Mouse (Mus musculus): ENCODE results near the gene Fkbp5. TPM values are rescaled to one million over a fixed set of nuclear protein-coding genes. Genes with fewer than 3 reads are reported as not detected.
A peak's percentile ranks its signal among the peaks of the same experiment; 100 is the strongest.

The Fkbp5 gene
- total and polyA plus RNA-seq, 3 experiments: 14.4 to 31.4 (median 22.6) TPM

GRCm38 (mm10) chr17:28485977-28486400 lies 31.3 kb downstream of the Fkbp5 start (continued):
- TF ChIP-seq JUN (IDR thresholded peaks at IDR 0.05; ENCODE audit: insufficient read depth, low read depth, low read length) (no peak), SIN3A (IDR thresholded peaks at IDR 0.05; ENCODE audit: low read length) (0 out of 2 replicates have a peak, but pooled peaks have one; percentile 32), MAZ (IDR thresholded peaks at IDR 0.05; ENCODE audit: low read depth, low read length) (peak; percentile 53; the same call in 1 of the 2 replicates), KAT2A (IDR thresholded peaks at IDR 0.05; ENCODE audit: insufficient replicate concordance, low read length) (no peak), HCFC1 (IDR thresholded peaks at IDR 0.05; ENCODE audit: low read depth, low read length) (no peak; the same call in 1 of the 2 replicates), ELF1 (IDR thresholded peaks at IDR 0.05; ENCODE audit: low read depth, low read length) (peak; percentile 35; the same call in 1 of the 2 replicates), IRF4 (IDR thresholded peaks at IDR 0.05; ENCODE audit: low read depth, low read length) (no peak), BHLHE40 (IDR thresholded peaks at IDR 0.05; ENCODE audit: low read depth, low read length) (no peak; the same call in 1 of the 2 replicates), MAFK (IDR thresholded peaks at IDR 0.05; ENCODE audit: insufficient replicate concordance, low read length) (no peak), ZMIZ1 (IDR thresholded peaks at IDR 0.05; ENCODE audit: low read depth, low read length) (no peak), USF2 (conservative IDR thresholded peaks at IDR 0.05; ENCODE audit: low read depth, low read length) (no peak; the same call in 1 of the 2 replicates), NRF1 (IDR thresholded peaks at IDR 0.05; ENCODE audit: low read depth, low read length) (peak; percentile 61), MAX (IDR thresholded peaks at IDR 0.05; ENCODE audit: low read length) (peak; percentile 95), ZKSCAN1 (IDR thresholded peaks at IDR 0.05; ENCODE audit: borderline replicate concordance, low read depth, low read length) (no peak)

- Histone ChIP-seq H3K9me3 (replicated peaks; ENCODE audit: low read length) (peaks cover 3% of the 10 kb centered on the region), H3K79me2 (replicated peaks; ENCODE audit: control insufficient read depth, extremely low read depth, insufficient read depth, poor library complexity, severe bottlenecking) (peaks cover 6% of the 10 kb centered on the region; the same call in 1 of the 2 replicates), H3K4me3 (replicated peaks in 1 of 3; ENCODE audit: low read depth in 2 of 3, low read length in 2 of 3, poor library complexity in 1 of 3) (peak overlapping the region; percentile 84 to 89 (median 84)), H3K9ac (ENCODE audit: insufficient read depth, low read depth) (peak overlapping the region; percentile 57), H3K4me2 (ENCODE audit: insufficient read depth, low read depth, poor library complexity, severe bottlenecking) (0 out of 2 replicates have a peak overlapping the region, but pooled peaks have one; percentile 84), H3K27me3 (replicated peaks) (no peaks in the 10 kb centered on the region), H3K27ac (ENCODE audit: insufficient read depth, low read depth) (peak overlapping the region; percentile 9), H3K36me3 (replicated peaks in 1 of 2; ENCODE audit: control insufficient read depth in 1 of 2, insufficient read depth in 1 of 2, low read length in 1 of 2) (peaks cover 0 to 9% of the 10 kb centered on the region in 2 experiments), H3K4me1 (ENCODE audit: control insufficient read depth in 1 of 2, insufficient read depth in 2 of 2) (peaks cover 5 to 33% of the 10 kb centered on the region in 2 experiments)
- DNase-seq (ENCODE audit: extremely low read depth): no peak
- dilution Hi-C loops (cut with MboI; ENCODE audit: extremely low pct_ligation_motif_present, extremely low pct_unique_long_range_greater_than_20kb, low sequenced_read_pairs): no loop called here
- TF ChIP-seq UBTF (IDR thresholded peaks at IDR 0.05; ENCODE audit: low read depth, low read length): peak; percentile 36; the same call in 1 of the 2 replicates
- 0 out of 2 replicates have a peak, but pooled peaks have one; percentile 29 for TF ChIP-seq BHLHE40 (IDR thresholded peaks at IDR 0.05; ENCODE audit: low read depth, low read length)
- no peak for TF ChIP-seq ZMIZ1 (IDR thresholded peaks at IDR 0.05; ENCODE audit: low read depth, low read length)
- in situ Hi-C loops (cut with MboI; ENCODE audit: low pct_ligation_motif_present, low pct_unique_long_range_greater_than_20kb, low sequenced_read_pairs): no loop called here
These were observed 31.8 kb downstream of the Fkbp5 start for GRCm38 (mm10) chr17:28485446-28485948.
